Mouse (Mus musculus): ENCODE data around the gene Zfx. TPM values are rescaled to one million over a fixed set of nuclear protein-coding genes. Genes with fewer than 3 reads are reported as not detected.

Gene Zfx
- polyA plus RNA-seq, 3 experiments from 2014 or later = 28.7 to 48.4 (median 41.8) TPM

GRCm38 (mm10) chrX:94060751-94061150 is 62.8 kb downstream of the Zfx start:
- no peak for ATAC-seq

- ATAC-seq = no peak
Observed at GRCm38 (mm10) chrX:94058748-94059147, 64.8 kb downstream of the Zfx start.

GRCm38 (mm10) chrX:94049048-94049447 is 74.5 kb downstream of the Zfx start:
- no peak for ATAC-seq

GRCm38 (mm10) chrX:94048048-94048447 is 75.5 kb downstream of the Zfx start:
- no peak for ATAC-seq

GRCm38 (mm10) chrX:94047381-94047780 is 76.1 kb downstream of the Zfx start:
- no peak for ATAC-seq

- ATAC-seq = peak; percentile 88
Observed at GRCm38 (mm10) chrX:94032937-94033336, 90.6 kb downstream of the Zfx start.

- ATAC-seq = no peak
Observed at GRCm38 (mm10) chrX:94030081-94030480, 93.4 kb downstream of the Zfx start.

Other genes starting within 250 kb of the Zfx start
- gene AU015836, start 155.0 kb downstream of the Zfx start, polyA plus RNA-seq (2017; shearing (Covaris generic)) = not detected
- gene Eif2s3x, start 89.2 kb upstream of the Zfx start, polyA plus RNA-seq (2017; shearing (Covaris generic)) = 10 to 100 TPM; 69.5 to 76.6 (median 69.9) TPM
- gene Klhl15, start 110.9 kb upstream of the Zfx start, polyA plus RNA-seq (2017; shearing (Covaris generic)) = 10 to 100 TPM in 1 of 3 experiments, 1 to 10 TPM in 2; 6.9 to 12.5 (median 9.7) TPM
- not detected for gene Fam90a1b, start 243.1 kb upstream of the Zfx start, polyA plus RNA-seq (2017; shearing (Covaris generic))
- gene Apoo, start 243.4 kb upstream of the Zfx start, polyA plus RNA-seq (2017; shearing (Covaris generic)) = 10 to 100 TPM; 12.7 to 31.6 (median 16.1) TPM

Data from inflammation-experienced regulatory T-cells, adult 6 months (primary cell).